Mouse (Mus musculus) neural tube, embryonic 12.5 days (tissue): ENCODE measurements around the gene Cyp17a1. TPM values are rescaled to one million over a fixed set of nuclear protein-coding genes. Genes with fewer than 3 reads are reported as not detected.

Experiments used
- ATAC-seq: fragments of 200-750 bp; cut with Nextera tagmentation; 2 replicates; pipeline ENCODE4 v1.8.0; 2017; ENCODE audit warnings: low read depth, mild to moderate bottlenecking, moderate TSS enrichment, moderate library complexity; ENCODE audit not compliant: low FRiP score
- H3K27ac ChIP-seq: fragments of 300-500 bp; sonication (generic); 2 replicates; pipeline ENCODE4 v1.5.1; 2016
- H3K27me3 ChIP-seq: fragments of 300-500 bp; sonication (generic); replicated peaks from 2 replicates; pipeline ENCODE4 v1.6.1; 2016; ENCODE audit warnings: mild to moderate bottlenecking
- H3K36me3 ChIP-seq: fragments of 300-500 bp; sonication (generic); 2 replicates; pipeline ENCODE4 v1.6.1; 2016; ENCODE audit warnings: mild to moderate bottlenecking
- H3K4me1 ChIP-seq: fragments of 300-500 bp; sonication (generic); 2 replicates; pipeline ENCODE4 v1.6.1; 2016
- H3K4me2 ChIP-seq: fragments of 300-500 bp; sonication (generic); replicated peaks from 2 replicates; pipeline ENCODE4 v1.6.1; 2016; ENCODE audit warnings: mild to moderate bottlenecking
- H3K4me3 ChIP-seq: fragments of 300-500 bp; sonication (generic); 2 replicates; pipeline ENCODE4 v1.5.1; 2016
- H3K9ac ChIP-seq: fragments of 300-500 bp; sonication (generic); 2 replicates; pipeline ENCODE4 v1.6.1; 2016; ENCODE audit warnings: mild to moderate bottlenecking
- H3K9me3 ChIP-seq: fragments of 300-500 bp; sonication (generic); 2 replicates; pipeline ENCODE4 v1.6.1; 2016; ENCODE audit warnings: mild to moderate bottlenecking
- WGBS: fragments of 180-500 bp; shearing (Covaris S2); methylation state at CpG from one replicate; pipeline ENCODE4 v1.1.7; 2016; 5-methylcytosine and 5-hydroxymethylcytosine counted together
- polyA plus RNA-seq: library from polyadenylated mRNA; unstranded; fragments of >200 nt; fragmentation: Nextera tagmentation; extraction: Ambion mirVana; gene quantifications from 2 replicates; pipeline ENCODE4 v1.2.1, GENCODE M21; 2016

Cyp17a1 gene
- polyA plus RNA-seq, 1 experiment from 2014 or later = not detected

GRCm38 (mm10) chr19:46667300-46667699, 5.7 kb downstream of the Cyp17a1 start:
- 68% methylated on average over 11 of the region's 11 CpGs for WGBS
- ATAC-seq = no peak

DNA sequence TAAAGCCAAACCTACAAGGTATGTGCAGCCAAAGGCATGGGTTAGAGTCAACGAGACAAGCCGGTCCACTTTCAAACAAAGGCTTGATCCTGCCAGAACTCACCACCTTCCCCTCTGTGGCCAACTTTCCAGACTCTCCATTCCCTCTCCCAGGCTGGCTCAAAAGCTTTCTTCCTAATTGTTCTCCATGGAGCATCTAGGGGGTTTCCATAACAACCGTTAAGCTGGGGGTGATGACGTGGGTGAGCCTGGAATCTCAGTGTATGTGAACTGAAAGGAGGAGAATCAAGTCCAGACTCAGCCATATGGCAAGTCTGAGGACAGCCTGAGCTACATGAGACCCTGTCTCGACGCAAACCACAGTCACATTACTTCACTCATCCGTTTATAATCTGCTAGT, 7.5 kb downstream of the Cyp17a1 start:
- H3K36me3 ChIP-seq = no peaks in the 10 kb centered on the region
- no peak overlapping the region for H3K9ac ChIP-seq
- H3K4me1 ChIP-seq = no peaks in the 10 kb centered on the region; the same call in 1 of the 2 replicates
- H3K9me3 ChIP-seq = no peaks in the 10 kb centered on the region
- H3K4me2 ChIP-seq = no peak overlapping the region
- no peaks in the 10 kb centered on the region for H3K27me3 ChIP-seq
- ATAC-seq = no peak
- WGBS = 65% methylated on average over 7 of the region's 7 CpGs
- no peak overlapping the region for H3K27ac ChIP-seq
- no peak overlapping the region for H3K4me3 ChIP-seq

More at GRCm38 (mm10) chr19:46667300-46667699, 5.7 kb downstream of the Cyp17a1 start:
- Histone ChIP-seq H3K36me3 (no peaks in the 10 kb centered on the region), H3K9ac (no peak overlapping the region), H3K9me3 (no peaks in the 10 kb centered on the region), H3K27ac (no peak overlapping the region), H3K4me1 (no peaks in the 10 kb centered on the region), H3K4me2 (no peak overlapping the region), H3K27me3 (no peaks in the 10 kb centered on the region; the same call in 1 of the 2 replicates), H3K4me3 (no peak overlapping the region)

- no peaks in the 10 kb centered on the region for H3K27me3 ChIP-seq
- no peaks in the 10 kb centered on the region for H3K9me3 ChIP-seq
- H3K27ac ChIP-seq = no peak overlapping the region
- no peak overlapping the region for H3K4me2 ChIP-seq
- H3K4me3 ChIP-seq = no peak overlapping the region
- ATAC-seq = no peak
- no peak overlapping the region for H3K9ac ChIP-seq
- 85% methylated on average over 6 of the region's 6 CpGs for WGBS
- H3K36me3 ChIP-seq = no peaks in the 10 kb centered on the region
- no peaks in the 10 kb centered on the region; the same call in 1 of the 2 replicates for H3K4me1 ChIP-seq
Observed at GRCm38 (mm10) chr19:46662784-46663183, 10.2 kb downstream of the Cyp17a1 start.

DNA sequence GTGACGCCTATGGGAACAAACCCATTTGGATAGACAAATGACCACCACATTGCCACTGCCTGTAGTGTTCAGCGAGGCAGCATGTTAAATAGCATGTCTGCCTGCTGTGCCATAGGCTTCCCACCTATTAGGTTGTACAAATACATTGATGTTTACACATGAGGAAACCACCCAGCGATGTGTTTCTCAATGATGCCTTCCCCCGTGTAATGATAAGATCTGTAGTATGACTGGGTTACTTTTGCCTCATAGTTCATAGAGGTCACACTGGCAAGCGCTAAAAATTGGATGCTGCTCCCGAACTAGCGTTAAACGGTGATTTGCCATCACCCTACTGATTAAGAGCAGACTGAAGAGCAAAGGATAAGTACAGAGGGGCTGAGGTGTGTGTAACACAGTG, 10.8 kb downstream of the Cyp17a1 start:
- peaks cover 1% of the 10 kb centered on the region for H3K36me3 ChIP-seq
- no peak overlapping the region for H3K4me2 ChIP-seq
- no peaks in the 10 kb centered on the region; the same call in 1 of the 2 replicates for H3K4me1 ChIP-seq
- no peak overlapping the region for H3K27ac ChIP-seq
- no peaks in the 10 kb centered on the region for H3K27me3 ChIP-seq
- H3K9me3 ChIP-seq = no peaks in the 10 kb centered on the region
- ATAC-seq = no peak
- H3K9ac ChIP-seq = no peak overlapping the region
- 88% methylated on average over 8 of the region's 8 CpGs for WGBS
- no peak overlapping the region for H3K4me3 ChIP-seq

DNA sequence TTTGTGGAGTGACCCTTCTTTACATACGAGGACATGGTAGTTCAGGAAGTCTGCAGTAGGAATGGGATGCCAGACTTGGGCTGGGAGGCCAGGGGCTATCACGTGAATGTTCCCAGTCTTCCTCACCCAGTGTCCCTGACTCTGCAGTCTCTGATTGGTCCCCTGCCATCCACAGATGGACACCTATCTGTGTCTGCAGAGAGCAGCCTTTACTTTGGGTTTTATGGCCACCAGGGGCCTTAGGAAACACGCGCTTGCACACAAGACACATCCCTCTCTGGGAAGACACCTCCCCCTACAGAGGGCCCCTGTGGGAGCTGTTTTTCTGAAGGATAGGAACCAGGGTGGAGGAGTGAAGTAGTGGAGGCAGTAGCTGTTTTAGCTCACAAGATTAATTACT, 11.5 kb downstream of the Cyp17a1 start:
- Histone ChIP-seq H3K27ac (no peak overlapping the region), H3K27me3 (no peaks in the 10 kb centered on the region), H3K4me1 (no peaks in the 10 kb centered on the region; the same call in 1 of the 2 replicates), H3K9me3 (no peaks in the 10 kb centered on the region), H3K4me3 (no peak overlapping the region), H3K36me3 (peaks cover 8% of the 10 kb centered on the region), H3K9ac (no peak overlapping the region), H3K4me2 (no peak overlapping the region)
- 52% methylated on average over 4 of the region's 4 CpGs for WGBS
- ATAC-seq = no peak

GRCm38 (mm10) chr19:46658851-46659250, 14.1 kb downstream of the Cyp17a1 start:
- H3K27me3 ChIP-seq = no peaks in the 10 kb centered on the region
- H3K4me2 ChIP-seq = no peak overlapping the region
- 88% methylated on average over 9 of the region's 9 CpGs for WGBS
- H3K9ac ChIP-seq = no peak overlapping the region
- no peak for ATAC-seq
- peaks cover 35% of the 10 kb centered on the region for H3K36me3 ChIP-seq
- H3K4me3 ChIP-seq = no peak overlapping the region
- no peaks in the 10 kb centered on the region for H3K9me3 ChIP-seq
- H3K27ac ChIP-seq = no peak overlapping the region
- no peaks in the 10 kb centered on the region; the same call in 1 of the 2 replicates for H3K4me1 ChIP-seq

DNA sequence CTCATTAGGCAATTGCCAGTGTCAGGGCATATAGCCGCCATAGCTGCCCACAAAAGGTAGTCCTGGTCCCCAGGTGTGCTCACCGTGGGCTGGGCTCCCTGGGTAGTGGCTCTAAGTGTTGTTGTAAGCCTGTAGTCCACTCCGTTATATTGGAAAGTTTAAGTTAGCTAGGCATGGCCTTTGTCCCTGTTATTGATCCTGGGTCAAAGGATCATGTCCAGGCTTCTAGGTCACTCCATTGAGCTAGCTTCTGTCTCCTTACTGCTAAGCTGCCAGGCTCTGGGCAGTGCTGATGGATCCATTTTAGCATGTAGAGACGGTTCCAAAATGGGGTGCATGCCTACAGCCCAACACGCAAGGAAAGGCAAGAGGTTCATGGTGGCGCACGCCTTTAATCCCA, 14.6 kb downstream of the Cyp17a1 start:
- H3K27me3 ChIP-seq = no peaks in the 10 kb centered on the region
- H3K4me3 ChIP-seq = no peak overlapping the region
- peaks cover 40% of the 10 kb centered on the region for H3K36me3 ChIP-seq
- H3K4me2 ChIP-seq = no peak overlapping the region
- WGBS = 96% methylated on average over 7 of the region's 7 CpGs
- H3K9ac ChIP-seq = no peak overlapping the region
- ATAC-seq = no peak
- no peak overlapping the region for H3K27ac ChIP-seq
- no peaks in the 10 kb centered on the region for H3K9me3 ChIP-seq
- H3K4me1 ChIP-seq = no peaks in the 10 kb centered on the region; the same call in 1 of the 2 replicates

DNA sequence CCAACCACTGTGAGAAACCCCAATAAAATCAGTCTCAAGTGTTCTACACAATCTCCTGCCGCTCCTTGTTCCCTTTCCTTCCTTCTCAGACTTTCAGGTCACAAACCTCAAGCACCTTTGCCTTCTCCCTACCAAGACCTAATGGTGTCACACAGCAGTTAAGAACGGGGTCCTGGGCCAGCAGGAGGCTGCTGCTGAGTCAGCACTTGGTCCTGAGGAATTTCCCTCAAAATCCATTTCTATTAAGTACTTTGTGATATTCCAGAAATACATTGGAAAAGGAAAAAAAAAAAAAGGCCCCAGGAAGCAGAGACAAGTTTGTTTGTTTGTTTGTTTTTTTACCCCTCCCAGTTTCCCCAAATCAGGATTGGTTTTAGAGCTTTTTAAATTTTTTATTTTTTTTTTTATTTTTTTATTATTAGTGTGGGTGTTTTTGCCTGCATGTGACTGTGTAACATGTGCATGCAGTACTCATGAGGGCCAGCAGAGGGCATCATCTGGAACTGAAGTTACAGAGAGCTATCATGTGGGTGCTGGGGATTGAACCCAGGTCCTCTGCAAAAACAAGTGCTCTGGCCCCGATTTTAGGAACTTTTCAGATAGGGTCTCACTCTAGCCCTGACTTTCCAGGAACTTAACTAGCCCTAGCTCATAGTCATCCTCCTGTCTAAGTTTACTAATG, 15.5 kb downstream of the Cyp17a1 start:
- no peaks in the 10 kb centered on the region for H3K9me3 ChIP-seq
- no peak for ATAC-seq
- no peaks in the 10 kb centered on the region; the same call in 1 of the 2 replicates for H3K4me1 ChIP-seq
- peaks cover 47% of the 10 kb centered on the region for H3K36me3 ChIP-seq
- no peak overlapping the region for H3K27ac ChIP-seq
- no peak overlapping the region for H3K4me3 ChIP-seq
- WGBS = 90% methylated on average over 3 of the region's 3 CpGs
- no peaks in the 10 kb centered on the region for H3K27me3 ChIP-seq
- H3K9ac ChIP-seq = no peak overlapping the region
- no peak overlapping the region for H3K4me2 ChIP-seq

DNA sequence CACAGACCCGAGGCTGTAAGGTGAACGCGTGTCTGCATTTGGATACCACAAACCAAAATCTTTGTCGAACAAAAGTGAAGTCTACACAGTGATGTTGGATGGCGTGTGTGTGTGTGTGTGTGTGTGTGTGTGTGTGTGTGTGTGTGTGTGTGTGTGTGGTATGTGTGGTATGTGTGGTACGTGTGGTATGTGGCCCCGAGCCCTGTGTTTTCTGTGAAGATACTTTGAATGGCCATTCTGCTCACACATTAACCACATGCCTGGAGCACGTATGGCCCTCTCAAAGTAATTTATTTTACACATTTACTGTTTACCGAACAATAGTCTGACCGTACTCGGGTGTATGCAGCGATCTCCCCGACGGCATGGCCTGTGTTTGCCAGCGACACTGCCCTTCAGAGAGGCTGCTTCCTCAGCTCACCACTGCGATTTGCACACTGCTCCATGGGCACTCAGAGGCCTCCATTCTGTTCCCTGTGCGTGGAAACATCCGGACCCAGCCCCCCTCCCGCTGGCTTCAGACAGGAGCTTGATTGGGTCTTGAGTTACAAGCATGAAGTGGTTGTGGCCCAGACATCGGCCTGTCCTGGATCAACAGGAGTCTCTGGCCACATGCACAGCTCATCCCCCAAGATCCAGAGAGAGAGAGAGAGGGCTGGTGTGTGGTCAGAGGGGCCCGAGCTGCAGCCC, 16.7 kb downstream of the Cyp17a1 start:
- Histone ChIP-seq H3K9ac (no peak overlapping the region), H3K4me2 (no peak overlapping the region), H3K9me3 (no peaks in the 10 kb centered on the region), H3K27ac (no peak overlapping the region), H3K4me1 (no peaks in the 10 kb centered on the region), H3K36me3 (peaks cover 55% of the 10 kb centered on the region), H3K27me3 (no peaks in the 10 kb centered on the region), H3K4me3 (no peak overlapping the region)
- ATAC-seq = no peak
- 94% methylated on average over 21 of the region's 21 CpGs for WGBS

GRCm38 (mm10) chr19:46655626-46656025, 17.3 kb downstream of the Cyp17a1 start:
- 96% methylated on average over 10 of the region's 10 CpGs for WGBS
- Histone ChIP-seq H3K27me3 (no peaks in the 10 kb centered on the region), H3K4me1 (no peaks in the 10 kb centered on the region), H3K36me3 (peaks cover 55% of the 10 kb centered on the region), H3K9ac (no peak overlapping the region), H3K9me3 (no peaks in the 10 kb centered on the region), H3K4me2 (no peak overlapping the region), H3K4me3 (no peak overlapping the region), H3K27ac (no peak overlapping the region)
- no peak for ATAC-seq

- Histone ChIP-seq H3K4me2 (no peak overlapping the region), H3K4me3 (no peak overlapping the region), H3K9ac (no peak overlapping the region), H3K27me3 (no peaks in the 10 kb centered on the region), H3K9me3 (no peaks in the 10 kb centered on the region), H3K27ac (no peak overlapping the region), H3K4me1 (no peaks in the 10 kb centered on the region), H3K36me3 (peaks cover 58% of the 10 kb centered on the region)
- 93% methylated on average over 14 of the region's 14 CpGs for WGBS
- ATAC-seq = no peak
Observed at GRCm38 (mm10) chr19:46653616-46654235, 19.2 kb downstream of the Cyp17a1 start.

DNA sequence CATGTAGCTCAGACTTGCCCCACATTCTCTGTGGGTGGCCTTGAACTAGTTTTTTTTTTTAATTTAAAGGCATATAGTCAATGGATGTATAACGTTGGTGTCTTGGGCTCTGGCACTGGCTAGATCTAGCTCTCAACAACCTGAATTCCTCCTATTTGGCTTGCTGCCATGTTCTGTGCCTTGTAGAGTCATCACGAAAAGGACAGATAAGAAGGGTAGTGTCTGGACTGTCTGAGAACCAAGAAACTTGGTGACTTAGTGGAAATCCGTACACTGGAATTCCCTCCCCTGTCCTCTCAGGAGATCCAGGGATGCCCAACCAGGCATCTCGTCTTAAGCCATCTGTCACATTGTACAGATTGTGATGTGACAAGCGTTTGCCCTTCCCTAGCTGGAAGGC, 19.8 kb downstream of the Cyp17a1 start:
- Histone ChIP-seq H3K9ac (no peak overlapping the region), H3K36me3 (peaks cover 60% of the 10 kb centered on the region), H3K9me3 (no peaks in the 10 kb centered on the region), H3K4me3 (no peak overlapping the region), H3K27me3 (no peaks in the 10 kb centered on the region), H3K4me2 (no peak overlapping the region), H3K4me1 (no peaks in the 10 kb centered on the region), H3K27ac (no peak overlapping the region)
- ATAC-seq = no peak
- 93% methylated on average over 5 of the region's 5 CpGs for WGBS
